Mouse (Mus musculus) limb, embryonic 13.5 days (tissue): Measurements from ENCODE around the gene Ociad1. TPM values are rescaled to one million over a fixed set of nuclear protein-coding genes. Genes with fewer than 3 reads are reported as not detected.

ENCODE experiments used
- ATAC-seq: fragments of 200-750 bp; cut with Nextera tagmentation; 2 replicates; pipeline ENCODE4 v1.8.0; 2017; ENCODE audit warnings: low read depth, moderate number of reproducible peaks, moderate TSS enrichment; ENCODE audit not compliant: low FRiP score
- H3K27ac ChIP-seq: fragments of 300-500 bp; sonication (generic); 2 replicates; pipeline ENCODE4 v1.5.1; 2015; ENCODE audit warnings: inconsistent platforms, mild to moderate bottlenecking, moderate library complexity
- H3K27me3 ChIP-seq: fragments of 300-500 bp; sonication (generic); 2 replicates; pipeline ENCODE4 v1.6.1; 2015; ENCODE audit warnings: mild to moderate bottlenecking, inconsistent platforms
- H3K36me3 ChIP-seq: fragments of 300-500 bp; sonication (generic); 2 replicates; pipeline ENCODE4 v1.6.1; 2015; ENCODE audit warnings: inconsistent platforms, mild to moderate bottlenecking, moderate library complexity
- H3K4me1 ChIP-seq: fragments of 300-500 bp; sonication (generic); 2 replicates; pipeline ENCODE4 v1.6.1; 2015; ENCODE audit warnings: inconsistent platforms
- H3K4me2 ChIP-seq: fragments of 300-500 bp; sonication (generic); replicated peaks from 2 replicates; pipeline ENCODE4 v1.6.1; 2015; ENCODE audit warnings: inconsistent platforms, mild to moderate bottlenecking, moderate library complexity
- H3K4me3 ChIP-seq: fragments of 300-500 bp; sonication (generic); 2 replicates; pipeline ENCODE4 v1.5.1; 2015; ENCODE audit warnings: moderate library complexity, mild to moderate bottlenecking, inconsistent platforms
- H3K9ac ChIP-seq: fragments of 300-500 bp; sonication (generic); 2 replicates; pipeline ENCODE4 v1.6.1; 2015; ENCODE audit warnings: mild to moderate bottlenecking, inconsistent platforms
- H3K9me3 ChIP-seq: fragments of 300-500 bp; sonication (generic); 2 replicates; pipeline ENCODE4 v1.6.1; 2016; ENCODE audit warnings: inconsistent platforms
- WGBS: fragments of 180-500 bp; shearing (Covaris S2); methylation state at CpG from one replicate; pipeline ENCODE4 v1.1.7; 2015; 5-methylcytosine and 5-hydroxymethylcytosine counted together
- polyA plus RNA-seq: library from polyadenylated mRNA; unstranded; fragments of >200 nt; fragmentation: Nextera tagmentation; extraction: Ambion mirVana; gene quantifications from 2 replicates; pipeline ENCODE4 v1.2.1, GENCODE M21; 2015

Gene Ociad1
- polyA plus RNA-seq, 1 experiment from 2014 or later: 229 TPM

- Histone ChIP-seq H3K36me3 (no peaks in the 10 kb centered on the region), H3K4me3 (no peak overlapping the region), H3K4me1 (no peaks in the 10 kb centered on the region), H3K27me3 (0 out of 2 replicates have a peak, but pooled peaks cover 5% of the 10 kb centered on the region), H3K27ac (no peak overlapping the region), H3K9ac (no peak overlapping the region), H3K4me2 (no peak overlapping the region), H3K9me3 (no peaks in the 10 kb centered on the region)
- 74% methylated on average over 10 of the region's 10 CpGs for WGBS
- ATAC-seq: no peak
These were observed 51.7 kb downstream of the Ociad1 start for GRCm38 (mm10) chr5:73344310-73344709.

GRCm38 (mm10) chr5:73345254-73345653, 52.7 kb downstream of the Ociad1 start:
- Histone ChIP-seq H3K9me3 (no peaks in the 10 kb centered on the region), H3K4me3 (no peak overlapping the region), H3K27ac (no peak overlapping the region), H3K9ac (no peak overlapping the region), H3K4me2 (no peak overlapping the region), H3K27me3 (0 out of 2 replicates have a peak, but pooled peaks cover 5% of the 10 kb centered on the region), H3K4me1 (no peaks in the 10 kb centered on the region), H3K36me3 (no peaks in the 10 kb centered on the region)
- 87% methylated on average over 4 of the region's 4 CpGs for WGBS
- ATAC-seq: no peak

- H3K4me3 ChIP-seq: no peak overlapping the region
- H3K27ac ChIP-seq: no peak overlapping the region
- WGBS: 69% methylated on average over 5 of the region's 5 CpGs
- H3K27me3 ChIP-seq: 0 out of 2 replicates have a peak, but pooled peaks cover 5% of the 10 kb centered on the region
- H3K9me3 ChIP-seq: no peaks in the 10 kb centered on the region
- H3K4me1 ChIP-seq: no peaks in the 10 kb centered on the region
- H3K9ac ChIP-seq: no peak overlapping the region
- no peak for ATAC-seq
- H3K36me3 ChIP-seq: no peaks in the 10 kb centered on the region
- no peak overlapping the region for H3K4me2 ChIP-seq
These were observed 56.9 kb downstream of the Ociad1 start for GRCm38 (mm10) chr5:73349514-73349913.

GRCm38 (mm10) chr5:73351796-73352195, 59.2 kb downstream of the Ociad1 start:
- no peaks in the 10 kb centered on the region for H3K4me1 ChIP-seq
- H3K9ac ChIP-seq: no peak overlapping the region
- ATAC-seq: no peak
- no peak overlapping the region for H3K27ac ChIP-seq
- H3K4me2 ChIP-seq: no peak overlapping the region
- 0 out of 2 replicates have a peak, but pooled peaks cover 1% of the 10 kb centered on the region for H3K27me3 ChIP-seq
- H3K36me3 ChIP-seq: no peaks in the 10 kb centered on the region
- no peaks in the 10 kb centered on the region for H3K9me3 ChIP-seq
- WGBS: 85% methylated on average over 1 of the region's 1 CpGs
- H3K4me3 ChIP-seq: no peak overlapping the region

- Histone ChIP-seq H3K9me3 (no peaks in the 10 kb centered on the region), H3K4me2 (no peak overlapping the region), H3K4me3 (no peak overlapping the region), H3K27me3 (no peaks in the 10 kb centered on the region), H3K36me3 (no peaks in the 10 kb centered on the region), H3K9ac (no peak overlapping the region), H3K4me1 (no peaks in the 10 kb centered on the region), H3K27ac (no peak overlapping the region)
- ATAC-seq: no peak
- 57% methylated on average over 7 of the region's 7 CpGs for WGBS
These were observed 60.9 kb downstream of the Ociad1 start for GRCm38 (mm10) chr5:73353519-73353918.

- Histone ChIP-seq H3K4me2 (no peak overlapping the region), H3K27ac (no peak overlapping the region), H3K27me3 (no peaks in the 10 kb centered on the region), H3K9ac (no peak overlapping the region), H3K4me1 (no peaks in the 10 kb centered on the region), H3K4me3 (no peak overlapping the region), H3K9me3 (no peaks in the 10 kb centered on the region), H3K36me3 (no peaks in the 10 kb centered on the region)
- ATAC-seq: no peak
- WGBS: 73% methylated on average over 3 of the region's 3 CpGs
These were observed 61.4 kb downstream of the Ociad1 start for GRCm38 (mm10) chr5:73353978-73354377.

- no peak for ATAC-seq
- Histone ChIP-seq H3K4me2 (no peak overlapping the region), H3K27ac (no peak overlapping the region), H3K9ac (no peak overlapping the region), H3K4me3 (no peak overlapping the region), H3K27me3 (peaks cover 7% of the 10 kb centered on the region; the same call in 1 of the 2 replicates), H3K36me3 (no peaks in the 10 kb centered on the region), H3K9me3 (no peaks in the 10 kb centered on the region), H3K4me1 (peaks cover 5% of the 10 kb centered on the region)
- WGBS: 53% methylated on average over 5 of the region's 5 CpGs
These were observed 62.8 kb downstream of the Ociad1 start for GRCm38 (mm10) chr5:73355393-73355792.

- WGBS: 83% methylated on average over 6 of the region's 6 CpGs
- no peak for ATAC-seq
- Histone ChIP-seq H3K27me3 (peaks cover 7% of the 10 kb centered on the region; the same call in 1 of the 2 replicates), H3K4me1 (peaks cover 5% of the 10 kb centered on the region), H3K9me3 (no peaks in the 10 kb centered on the region), H3K27ac (no peak overlapping the region), H3K36me3 (no peaks in the 10 kb centered on the region), H3K9ac (no peak overlapping the region), H3K4me3 (no peak overlapping the region), H3K4me2 (no peak overlapping the region)
These were observed 66.7 kb downstream of the Ociad1 start for GRCm38 (mm10) chr5:73359134-73359751.

- Histone ChIP-seq H3K36me3 (no peaks in the 10 kb centered on the region), H3K27me3 (peaks cover 7% of the 10 kb centered on the region; the same call in 1 of the 2 replicates), H3K9me3 (no peaks in the 10 kb centered on the region), H3K27ac (no peak overlapping the region), H3K4me3 (no peak overlapping the region), H3K9ac (no peak overlapping the region), H3K4me1 (peaks cover 5% of the 10 kb centered on the region), H3K4me2 (peak overlapping the region; percentile 40)
- ATAC-seq: no peak
- WGBS: 42% methylated on average over 12 of the region's 12 CpGs
These were observed 67.2 kb downstream of the Ociad1 start for GRCm38 (mm10) chr5:73359752-73360141.

- Histone ChIP-seq H3K36me3 (no peaks in the 10 kb centered on the region), H3K4me1 (peaks cover 5% of the 10 kb centered on the region), H3K9ac (no peak overlapping the region), H3K4me2 (peak overlapping the region; percentile 40), H3K4me3 (no peak overlapping the region), H3K27me3 (peaks cover 7% of the 10 kb centered on the region; the same call in 1 of the 2 replicates), H3K9me3 (no peaks in the 10 kb centered on the region), H3K27ac (no peak overlapping the region)
- WGBS: 27% methylated on average over 12 of the region's 12 CpGs
- ATAC-seq: no peak
These were observed 67.7 kb downstream of the Ociad1 start for GRCm38 (mm10) chr5:73360240-73360639.

- no peak overlapping the region for H3K4me3 ChIP-seq
- 88% methylated on average over 7 of the region's 7 CpGs for WGBS
- H3K4me1 ChIP-seq: peaks cover 5% of the 10 kb centered on the region
- no peak overlapping the region for H3K4me2 ChIP-seq
- no peaks in the 10 kb centered on the region for H3K36me3 ChIP-seq
- H3K9ac ChIP-seq: no peak overlapping the region
- ATAC-seq: no peak
- no peak overlapping the region for H3K27ac ChIP-seq
- H3K27me3 ChIP-seq: peaks cover 7% of the 10 kb centered on the region; the same call in 1 of the 2 replicates
- no peaks in the 10 kb centered on the region for H3K9me3 ChIP-seq
These were observed 69.8 kb downstream of the Ociad1 start for GRCm38 (mm10) chr5:73362338-73362737.

GRCm38 (mm10) chr5:73362791-73363190, 70.2 kb downstream of the Ociad1 start:
- no peak overlapping the region for H3K9ac ChIP-seq
- no peak overlapping the region for H3K4me3 ChIP-seq
- H3K27ac ChIP-seq: no peak overlapping the region
- no peak overlapping the region for H3K4me2 ChIP-seq
- no peak for ATAC-seq
- no peaks in the 10 kb centered on the region for H3K9me3 ChIP-seq
- peaks cover 5% of the 10 kb centered on the region for H3K4me1 ChIP-seq
- peaks cover 7% of the 10 kb centered on the region; the same call in 1 of the 2 replicates for H3K27me3 ChIP-seq
- 75% methylated on average over 5 of the region's 5 CpGs for WGBS
- no peaks in the 10 kb centered on the region for H3K36me3 ChIP-seq
